Mouse (Mus musculus) CH12.LX (cell line): ENCODE results near the gene Osbpl11. TPM values are rescaled to one million over a fixed set of nuclear protein-coding genes. Genes with fewer than 3 reads are reported as not detected.
"Not testable (repeated sequence)": the region's sequence is repeated elsewhere in the genome, so short reads cannot be mapped to it uniquely, and the experiment has no call there.

Experiments used
- DNase-seq: peaks from one replicate; pipeline ENCODE4 v3.0.0-alpha.2; 2013; ENCODE audit errors: extremely low read depth
- H3K27ac ChIP-seq: 2 replicates; pipeline ENCODE4 v1.5.1; 2012; ENCODE audit warnings: low read depth, mild to moderate bottlenecking, control low read depth, moderate library complexity; ENCODE audit not compliant: insufficient read depth
- H3K27me3 ChIP-seq: replicated peaks from 2 replicates; pipeline ENCODE3; 2012; ENCODE audit warnings: inconsistent platforms
- H3K36me3 ChIP-seq, 2 experiments: replicated peaks in 1 of 2; 2 replicates each; pipeline versions ENCODE3 to v1.6.1; 2012; ENCODE audit warnings: inconsistent platforms in 1 of 2, low read length in 1 of 2, mild to moderate bottlenecking in 1 of 2, mixed read lengths in 1 of 2, moderate library complexity in 1 of 2; ENCODE audit not compliant: control insufficient read depth in 1 of 2, insufficient read depth in 1 of 2
- H3K4me1 ChIP-seq, 2 experiments: 2 replicates each; pipeline ENCODE4 v1.6.1; 2012; ENCODE audit warnings: inconsistent platforms in 1 of 2, moderate library complexity in 1 of 2; ENCODE audit not compliant: insufficient read depth in 2 of 2, control insufficient read depth in 1 of 2
- H3K4me2 ChIP-seq: 2 replicates; pipeline ENCODE4 v1.6.1; 2012; ENCODE audit warnings: low read depth, mild to moderate bottlenecking, control low read depth; ENCODE audit not compliant: poor library complexity, insufficient read depth, severe bottlenecking
- H3K4me3 ChIP-seq, 3 experiments: fragments of 150-350 bp in 1 of 3; sonication (generic) in 1 of 3; replicated peaks in 1 of 3; 2 replicates each; pipeline versions ENCODE3 to v1.5.1; 2011 to 2012; ENCODE audit warnings: low read depth in 2 of 3, low read length in 2 of 3, mild to moderate bottlenecking in 2 of 3, moderate library complexity in 2 of 3, control low read depth in 1 of 3, improper control_type of control experiment in 1 of 3, inconsistent platforms in 1 of 3, mixed read lengths in 1 of 3; ENCODE audit not compliant: poor library complexity in 1 of 3
- H3K79me2 ChIP-seq: replicated peaks from 2 replicates; pipeline ENCODE4 v1.6.1; 2012; ENCODE audit warnings: mild to moderate bottlenecking, moderate library complexity; ENCODE audit not compliant: control insufficient read depth, poor library complexity, insufficient read depth, severe bottlenecking; ENCODE audit errors: extremely low read depth
- H3K9ac ChIP-seq: 2 replicates; pipeline ENCODE4 v1.6.1; 2012; ENCODE audit warnings: low read depth, mild to moderate bottlenecking, control low read depth, moderate library complexity; ENCODE audit not compliant: insufficient read depth
- H3K9me3 ChIP-seq: replicated peaks from 2 replicates; pipeline ENCODE3; 2012; ENCODE audit warnings: low read length, inconsistent platforms, mixed read lengths
- CHD2 ChIP-seq: IDR thresholded peaks from 2 replicates; pipeline ENCODE4 v1.6.1; 2011; ENCODE audit warnings: low read length, improper control_type of control experiment
- CTCF ChIP-seq, 2 experiments: IDR thresholded peaks in 1 of 2; conservative IDR thresholded peaks in 1 of 2; 2 replicates each; pipeline ENCODE4 v1.5.1; 2011 to 2012; ENCODE audit warnings: low read depth in 2 of 2, low read length in 2 of 2, improper control_type of control experiment in 1 of 2, inconsistent platforms in 1 of 2, mild to moderate bottlenecking in 1 of 2, moderate library complexity in 1 of 2
- IRF4 ChIP-seq: IDR thresholded peaks from 2 replicates; pipeline ENCODE4 v1.6.1; 2014; ENCODE audit warnings: low read depth, mild to moderate bottlenecking, inconsistent platforms, low read length, improper control_type of control experiment
- MYC ChIP-seq: IDR thresholded peaks from 2 replicates; pipeline ENCODE4 v1.6.1; 2011; ENCODE audit warnings: low read depth, mild to moderate bottlenecking, improper control_type of control experiment, low read length
- PAX5 ChIP-seq: IDR thresholded peaks from 2 replicates; pipeline ENCODE4 v1.6.1; 2012; ENCODE audit warnings: low read length, inconsistent platforms, mixed read lengths
- POLR2A ChIP-seq: IDR thresholded peaks from 2 replicates; pipeline ENCODE4 v1.6.1; 2011; ENCODE audit warnings: low read depth, mild to moderate bottlenecking, improper control_type of control experiment, low read length
- RAD21 ChIP-seq: IDR thresholded peaks from 2 replicates; pipeline ENCODE4 v1.6.1; 2011; ENCODE audit warnings: low read depth, mild to moderate bottlenecking, low read length, improper control_type of control experiment, moderate library complexity
- RCOR1 ChIP-seq: conservative IDR thresholded peaks from 2 replicates; pipeline ENCODE4 v1.6.1; 2012; ENCODE audit warnings: low read depth, mild to moderate bottlenecking, inconsistent platforms, low read length, improper control_type of control experiment
- USF2 ChIP-seq: conservative IDR thresholded peaks from 2 replicates; pipeline ENCODE4 v1.6.1; 2011; ENCODE audit warnings: low read depth, low read length, improper control_type of control experiment
- ZKSCAN1 ChIP-seq: IDR thresholded peaks from 2 replicates; pipeline ENCODE4 v1.6.1; 2012; ENCODE audit warnings: low read depth, inconsistent platforms, low read length, improper control_type of control experiment, borderline replicate concordance
- ZNF384 ChIP-seq: IDR thresholded peaks from 2 replicates; pipeline ENCODE4 v1.6.1; 2012; ENCODE audit warnings: low read depth, low read length, improper control_type of control experiment, inconsistent platforms
- dilution Hi-C: fragments of 300-500 bp; cut with MboI; formaldehyde crosslinking; loops from 2 replicates; pipeline ENCODE4 v1.14.3; 2020; ENCODE audit warnings: low sequenced_read_pairs; ENCODE audit not compliant: extremely low pct_unique_long_range_greater_than_20kb, extremely low pct_ligation_motif_present
- in situ Hi-C: fragments of 300-500 bp; cut with MboI; formaldehyde crosslinking; loops from 3 replicates; pipeline ENCODE4 v1.14.3; 2019; ENCODE audit warnings: low sequenced_read_pairs, low pct_ligation_motif_present, low pct_unique_long_range_greater_than_20kb, mixed read lengths
- polyA plus RNA-seq: library from polyadenylated mRNA; unstranded; fragments of >175 nt; gene quantifications from 2 replicates; pipeline ENCODE4 v1.2.1, GENCODE M21; 2012; ENCODE audit warnings: low read depth; ENCODE audit not compliant: insufficient read length
- total RNA-seq, 2 experiments: library from RNA; depleted of rRNA; stranded (reverse); fragments of 300-350 nt in 1 of 2; fragments of >200 nt in 1 of 2; gene quantifications; 2 replicates each; pipeline ENCODE4 v1.2.3; 2012 to 2014

The Osbpl11 gene
- total and polyA plus RNA-seq, 3 experiments, result 10.8 to 12.9 (median 11.4) TPM

GRCm38 (mm10) chr16:33146185-33146584 lies 38.7 kb upstream of the Osbpl11 start:
- TF ChIP-seq CTCF (conservative IDR thresholded peaks at IDR 0.05 in 1 of 2, IDR thresholded peaks at IDR 0.05 in 1 of 2; ENCODE audit: low read depth in 2 of 2, low read length in 2 of 2) (peak; percentile 11 to 21; a peak in 2 of 4 replicates), CHD2 (no peak), ZNF384 (no peak)
- Histone ChIP-seq H3K9me3 (peaks cover 2% of the 10 kb centered on the region), H3K9ac (no peak overlapping the region), H3K4me1 (no peaks in the 10 kb centered on the region), H3K36me3 (no peaks in the 10 kb centered on the region), H3K27ac (no peak overlapping the region), H3K27me3 (no peaks in the 10 kb centered on the region), H3K79me2 (no peaks in the 10 kb centered on the region), H3K4me2 (no peak overlapping the region), H3K4me3 (no peak overlapping the region)
- dilution Hi-C loops, result no loop called here
- in situ Hi-C loops, result no loop called here
- no peak for DNase-seq

DNA sequence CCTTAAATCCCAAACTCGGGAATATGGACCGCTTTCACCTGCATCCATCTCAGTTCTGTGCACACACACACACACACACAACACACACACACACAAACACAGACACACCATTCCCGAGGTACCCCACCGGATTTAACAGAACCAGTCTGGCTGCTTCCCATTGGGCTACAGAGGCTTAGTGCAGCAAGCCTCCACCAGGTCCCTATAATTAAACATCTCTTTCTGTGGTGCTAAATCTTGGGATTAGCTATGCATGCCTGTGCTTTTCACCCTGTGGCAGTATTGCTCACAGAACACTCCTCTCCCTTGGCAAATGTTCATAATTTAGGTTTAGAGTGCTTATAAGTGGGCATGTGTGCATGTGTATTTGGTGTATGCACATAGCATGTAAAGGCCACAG lies 36.7 kb upstream of the Osbpl11 start:
- TF ChIP-seq MYC, result no peak
- no peak for TF ChIP-seq CHD2
- TF ChIP-seq IRF4, result no peak
- no peak for TF ChIP-seq POLR2A
- TF ChIP-seq RCOR1, result no peak
- no peak for TF ChIP-seq CTCF (conservative IDR thresholded peaks at IDR 0.05 in 1 of 2, IDR thresholded peaks at IDR 0.05 in 1 of 2; ENCODE audit: low read depth in 2 of 2, low read length in 2 of 2)
- no peak for TF ChIP-seq PAX5
- TF ChIP-seq RAD21, result no peak
- TF ChIP-seq ZKSCAN1, result no peak
- no peak for TF ChIP-seq USF2
- H3K9ac ChIP-seq, result no peak overlapping the region
- H3K4me1 ChIP-seq, result no peaks in the 10 kb centered on the region; a peak in 2 of 4 replicates
- no peaks in the 10 kb centered on the region for H3K36me3 ChIP-seq
- peaks cover 2% of the 10 kb centered on the region for H3K9me3 ChIP-seq
- dilution Hi-C loops (no loop called here), in situ Hi-C loops (no loop called here)
- no peak overlapping the region for H3K4me3 ChIP-seq
- no peak for DNase-seq
- no peak overlapping the region for H3K27ac ChIP-seq
- H3K4me2 ChIP-seq, result no peak overlapping the region
- H3K27me3 ChIP-seq, result peaks cover 2% of the 10 kb centered on the region
- no peaks in the 10 kb centered on the region for H3K79me2 ChIP-seq

GRCm38 (mm10) chr16:33150875-33151274 lies 34.0 kb upstream of the Osbpl11 start:
- H3K27me3 ChIP-seq, H3K4me2 ChIP-seq, H3K27ac ChIP-seq, H3K9me3 ChIP-seq, H3K4me3 ChIP-seq, H3K36me3 ChIP-seq, DNase-seq, H3K79me2 ChIP-seq, H3K9ac ChIP-seq, H3K4me1 ChIP-seq, dilution Hi-C loops: not testable (repeated sequence)
- in situ Hi-C loops, result loop anchor here (5.0 to 10.0 kb wide), 2 partner anchors 129 to 336 kb away; partner anchors contain the start of gene Smbd1
